Mouse (Mus musculus) mammary gland, adult 2 months (tissue): ENCODE data around the gene Cabp7. TPM values are rescaled to one million over a fixed set of nuclear protein-coding genes. Genes with fewer than 3 reads are reported as not detected.

Experiments
- polyA plus RNA-seq: library from polyadenylated mRNA; depleted of rRNA; stranded (reverse); fragments of >200 nt; gene quantifications from 2 replicates; pipeline ENCODE4 v1.2.3, GENCODE M21; 2012; ENCODE audit warnings: low replicate concordance; rRNA removed

The Cabp7 gene
- 0.20 TPM in 1 of 2 replicates, not detected in the other for polyA plus RNA-seq

DNA sequence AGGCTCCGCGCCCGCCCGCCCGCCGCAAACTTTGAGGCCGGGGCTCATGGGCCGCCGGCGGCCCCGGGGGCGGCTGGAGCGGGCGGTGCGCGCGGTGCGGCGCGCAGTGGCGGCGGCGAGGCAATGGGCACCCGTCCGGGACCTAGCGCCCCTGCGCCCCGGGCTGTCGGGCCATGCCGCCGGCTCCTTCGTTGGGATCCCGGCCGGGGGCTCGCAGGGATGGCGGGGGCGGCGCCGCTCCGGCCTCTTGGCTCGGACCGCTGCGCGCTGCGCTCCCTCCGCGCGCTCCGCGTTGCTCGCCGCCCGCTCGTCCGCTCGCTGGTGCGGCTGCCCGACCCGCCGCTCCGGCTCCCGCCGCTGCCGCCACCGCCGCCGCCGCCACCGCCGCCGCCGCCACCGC is at the start of gene Cabp7:
TSS of gene Cabp7 (minus strand) at position 46 of the 400 bp plus-strand sequence.

GRCm38 (mm10) chr11:4704072-4704964 is 42.3 kb downstream of the Cabp7 start, which contains the start of the genes Uqcr10 and Zmat5:
TSS of gene Uqcr10 (minus strand) at chr11:4704342.
TSS of gene Zmat5 (plus strand) at chr11:4704678.

Other genes with a start within 250 kb of the Cabp7 start
- gene Mtmr3, start 151.9 kb downstream of the Cabp7 start, polyA plus RNA-seq = 28.6 and 43.8 TPM in 2 replicates
- not detected in 2 replicates for gene Gm11032, start 126.7 kb downstream of the Cabp7 start, polyA plus RNA-seq
- gene Ascc2, start 109.0 kb downstream of the Cabp7 start, polyA plus RNA-seq = 11.5 and 13.5 TPM in 2 replicates
- 1,157 and 1,279 TPM in 2 replicates for gene Uqcr10, start 42.4 kb downstream of the Cabp7 start, polyA plus RNA-seq
- 38.9 and 49.6 TPM in 2 replicates for gene Zmat5, start 42.1 kb downstream of the Cabp7 start, polyA plus RNA-seq
- 47.4 and 61.4 TPM in 2 replicates for gene Nf2, start 102.8 kb upstream of the Cabp7 start, polyA plus RNA-seq
- gene Nipsnap1, start 127.2 kb upstream of the Cabp7 start, polyA plus RNA-seq = 16.5 and 18.3 TPM in 2 replicates
- 14.5 and 19.3 TPM in 2 replicates for gene Thoc5, start 148.5 kb upstream of the Cabp7 start, polyA plus RNA-seq
- gene Nefh, start 201.3 kb upstream of the Cabp7 start, polyA plus RNA-seq = 0.36 and 1.4 TPM in 2 replicates
- gene Ap1b1, start 240.0 kb upstream of the Cabp7 start, polyA plus RNA-seq = 92.1 and 96.8 TPM in 2 replicates